Mouse (Mus musculus) embryonic facial prominence, embryonic 15.5 days (tissue): ENCODE measurements at regions not wholly inside any gene's neighbourhood (a gene's known extent, or its start where the extent isn't known, plus 50 kb on each side); places are given as distances from the start of the nearest gene placed in this dataset.

Source experiments
- ATAC-seq: fragments of 200-750 bp; cut with Nextera tagmentation; 2 replicates; pipeline ENCODE4 v1.8.0; 2017; ENCODE audit warnings: low read depth, moderate TSS enrichment; ENCODE audit not compliant: insufficient number of reproducible peaks, low FRiP score, low TSS enrichment
- H3K27ac ChIP-seq: fragments of 300-500 bp; sonication (generic); replicated peaks from 2 replicates; pipeline ENCODE4 v1.5.1; 2015; ENCODE audit warnings: mild to moderate bottlenecking, inconsistent platforms
- H3K27me3 ChIP-seq: fragments of 300-500 bp; sonication (generic); 2 replicates; pipeline ENCODE4 v1.6.1; 2015; ENCODE audit warnings: inconsistent platforms
- H3K36me3 ChIP-seq: fragments of 300-500 bp; sonication (generic); 2 replicates; pipeline ENCODE4 v1.6.1; 2015; ENCODE audit warnings: mild to moderate bottlenecking, inconsistent platforms
- H3K4me1 ChIP-seq: fragments of 300-500 bp; sonication (generic); 2 replicates; pipeline ENCODE4 v1.6.1; 2015; ENCODE audit warnings: inconsistent platforms
- H3K4me2 ChIP-seq: fragments of 300-500 bp; sonication (generic); replicated peaks from 2 replicates; pipeline ENCODE4 v1.6.1; 2015; ENCODE audit warnings: mild to moderate bottlenecking, inconsistent platforms
- H3K4me3 ChIP-seq: fragments of 300-500 bp; sonication (generic); replicated peaks from 2 replicates; pipeline ENCODE4 v1.5.1; 2015; ENCODE audit warnings: mild to moderate bottlenecking, inconsistent platforms
- H3K9ac ChIP-seq: fragments of 300-500 bp; sonication (generic); 2 replicates; pipeline ENCODE4 v1.6.1; 2015; ENCODE audit warnings: inconsistent platforms
- H3K9me3 ChIP-seq: fragments of 300-500 bp; sonication (generic); replicated peaks from 2 replicates; pipeline ENCODE4 v1.6.1; 2016; ENCODE audit warnings: inconsistent platforms
- WGBS: fragments of 180-500 bp; shearing (Covaris S2); methylation state at CpG from one replicate; pipeline ENCODE4 v1.1.7; 2015; 5-methylcytosine and 5-hydroxymethylcytosine counted together

GRCm38 (mm10) chr13:99119941-99120340, 64.7 kb upstream of the Zfp366 start:
- WGBS, result 92% methylated on average over 3 of the region's 3 CpGs
- H3K9me3 ChIP-seq, result no peaks in the 10 kb centered on the region
- H3K27me3 ChIP-seq, result no peaks in the 10 kb centered on the region
- H3K36me3 ChIP-seq, result no peaks in the 10 kb centered on the region
- no peak overlapping the region for H3K27ac ChIP-seq
- peaks cover 7% of the 10 kb centered on the region; the same call in 1 of the 2 replicates for H3K4me1 ChIP-seq
- no peak for ATAC-seq
- no peak overlapping the region for H3K4me3 ChIP-seq
- H3K9ac ChIP-seq, result no peak overlapping the region
- H3K4me2 ChIP-seq, result no peak overlapping the region

GRCm38 (mm10) chr13:99118901-99119300, 65.7 kb upstream of the Zfp366 start:
- 68% methylated on average over 7 of the region's 7 CpGs for WGBS
- no peaks in the 10 kb centered on the region for H3K9me3 ChIP-seq
- no peak overlapping the region for H3K4me2 ChIP-seq
- no peak overlapping the region for H3K4me3 ChIP-seq
- no peaks in the 10 kb centered on the region for H3K36me3 ChIP-seq
- H3K9ac ChIP-seq, result no peak overlapping the region
- peaks cover 3% of the 10 kb centered on the region; the same call in 1 of the 2 replicates for H3K4me1 ChIP-seq
- H3K27ac ChIP-seq, result no peak overlapping the region
- ATAC-seq, result no peak
- no peaks in the 10 kb centered on the region for H3K27me3 ChIP-seq

GRCm38 (mm10) chr13:99115541-99115940, 69.1 kb upstream of the Zfp366 start:
- no peak for ATAC-seq
- Histone ChIP-seq H3K9ac (no peak overlapping the region), H3K9me3 (no peaks in the 10 kb centered on the region), H3K36me3 (no peaks in the 10 kb centered on the region), H3K4me2 (no peak overlapping the region), H3K27me3 (no peaks in the 10 kb centered on the region), H3K4me3 (no peak overlapping the region), H3K4me1 (no peaks in the 10 kb centered on the region), H3K27ac (no peak overlapping the region)
- 93% methylated on average over 7 of the region's 7 CpGs for WGBS

DNA sequence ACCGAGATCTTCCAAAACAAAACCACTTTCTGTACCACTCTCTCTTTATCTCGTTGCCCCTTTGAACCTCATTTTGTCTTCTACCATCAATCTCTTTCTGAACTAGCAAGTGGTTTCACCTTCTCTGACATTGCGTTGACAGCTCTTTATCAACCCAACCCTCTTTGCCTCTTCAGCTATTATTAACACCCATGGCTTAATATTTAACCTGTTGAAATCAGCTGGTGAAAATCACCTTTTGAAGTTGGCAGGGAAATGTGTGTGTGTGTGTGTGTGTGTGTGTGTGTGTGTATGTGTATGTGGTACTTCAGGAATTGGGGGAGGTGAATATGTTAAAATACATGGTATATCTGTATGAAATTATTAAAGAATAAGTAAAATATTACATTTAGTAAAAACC, 70.1 kb upstream of the Zfp366 start:
- Histone ChIP-seq H3K36me3 (no peaks in the 10 kb centered on the region), H3K27ac (no peak overlapping the region), H3K4me2 (no peak overlapping the region), H3K4me1 (no peaks in the 10 kb centered on the region), H3K9ac (no peak overlapping the region), H3K9me3 (no peaks in the 10 kb centered on the region), H3K27me3 (no peaks in the 10 kb centered on the region), H3K4me3 (no peak overlapping the region)
- WGBS, result 84% methylated on average over 3 of the region's 3 CpGs
- no peak for ATAC-seq

DNA sequence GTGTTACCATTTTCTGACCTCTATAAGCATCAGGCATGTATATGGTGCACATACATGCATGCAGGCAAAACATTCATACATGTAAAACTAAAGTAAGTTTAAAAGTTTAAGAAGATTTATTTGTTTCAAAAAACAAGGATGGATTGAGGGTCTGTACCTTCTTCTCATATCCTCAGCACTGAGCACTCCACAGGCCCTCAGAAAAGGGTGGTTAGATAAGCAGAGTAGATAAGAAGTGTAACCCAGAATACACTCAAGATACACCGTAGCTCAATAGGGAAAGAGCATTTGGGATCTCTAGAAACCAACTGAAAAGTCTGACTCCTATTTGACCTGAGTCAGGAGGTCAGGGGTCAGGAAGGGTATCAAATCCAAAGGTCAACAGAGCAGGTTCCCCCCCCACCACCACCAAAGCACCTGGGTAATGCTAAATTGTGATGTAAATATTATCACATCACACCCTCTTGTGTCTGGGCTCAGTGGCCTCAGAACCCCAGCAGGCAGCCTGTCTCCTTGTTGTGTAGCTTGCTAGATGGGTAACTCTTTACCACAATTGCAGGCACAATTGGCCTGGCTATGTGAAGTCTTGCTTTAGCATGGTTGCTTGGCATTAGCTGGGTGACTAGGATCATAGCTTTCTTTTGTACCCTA, 72.8 kb upstream of the Zfp366 start:
- ATAC-seq, result no peak
- Histone ChIP-seq H3K4me2 (no peak overlapping the region), H3K27me3 (no peaks in the 10 kb centered on the region), H3K9me3 (no peaks in the 10 kb centered on the region), H3K9ac (no peak overlapping the region), H3K4me1 (no peaks in the 10 kb centered on the region), H3K27ac (no peak overlapping the region), H3K4me3 (no peak overlapping the region), H3K36me3 (no peaks in the 10 kb centered on the region)
- 71% methylated on average over 1 of the region's 1 CpGs for WGBS

DNA sequence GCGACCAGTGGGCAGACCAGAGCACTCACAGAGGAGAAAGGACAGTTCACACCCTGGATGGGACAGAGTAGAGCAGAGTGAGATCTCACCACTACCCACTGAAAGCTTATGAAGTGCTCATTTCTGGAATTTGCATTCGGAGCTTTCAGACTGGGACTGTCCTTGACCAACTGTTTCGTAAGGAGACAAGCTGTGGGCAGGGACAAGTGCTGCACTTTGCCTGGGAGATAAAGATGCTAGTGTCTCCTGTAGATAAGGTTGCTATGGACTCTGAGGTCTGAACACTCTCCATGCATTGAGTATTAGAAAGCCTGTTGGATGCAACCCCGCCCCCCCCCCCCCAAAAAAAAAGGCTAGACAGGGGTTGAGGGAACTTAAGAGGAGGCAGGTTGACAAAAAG, 76.6 kb upstream of the Zfp366 start:
- no peak for ATAC-seq
- no peak overlapping the region for H3K27ac ChIP-seq
- H3K36me3 ChIP-seq, result no peaks in the 10 kb centered on the region
- H3K4me3 ChIP-seq, result no peak overlapping the region
- no peaks in the 10 kb centered on the region for H3K27me3 ChIP-seq
- no peaks in the 10 kb centered on the region for H3K4me1 ChIP-seq
- H3K4me2 ChIP-seq, result no peak overlapping the region
- no peak overlapping the region for H3K9ac ChIP-seq
- 82% methylated on average over 4 of the region's 4 CpGs for WGBS
- H3K9me3 ChIP-seq, result no peaks in the 10 kb centered on the region

DNA sequence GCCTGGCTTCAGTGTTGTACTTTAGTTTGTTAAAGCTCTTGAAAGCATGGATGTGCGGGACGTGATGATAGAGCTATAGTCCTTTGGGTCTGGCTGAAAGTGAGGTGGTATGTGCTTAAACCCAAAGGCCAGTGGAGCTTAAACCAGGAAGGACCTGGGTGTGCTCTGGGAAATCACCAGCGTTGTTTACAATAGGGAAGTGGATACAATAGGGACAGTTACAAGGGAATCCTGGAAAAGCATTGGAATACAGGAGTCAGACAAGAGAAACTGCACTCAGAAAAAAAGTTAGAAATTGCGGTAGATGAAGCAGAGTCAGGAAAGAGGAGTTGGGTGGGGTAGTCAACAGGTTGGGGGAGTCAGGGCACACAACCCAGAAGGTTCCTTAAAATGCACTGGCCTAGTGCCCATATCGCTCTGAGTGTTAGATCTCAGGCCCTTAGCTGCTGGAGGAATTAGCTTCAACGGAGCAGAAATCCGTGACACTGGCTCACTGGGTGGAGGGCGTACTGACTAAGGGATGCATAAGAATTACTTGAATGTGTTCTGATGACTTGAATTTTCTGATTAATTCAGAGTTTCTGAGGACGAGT, 82.4 kb upstream of the Zfp366 start:
- 89% methylated on average over 9 of the region's 9 CpGs for WGBS
- no peaks in the 10 kb centered on the region for H3K9me3 ChIP-seq

GRCm38 (mm10) chr13:99100430-99101409, 83.9 kb upstream of the Zfp366 start:
- H3K9me3 ChIP-seq, result no peaks in the 10 kb centered on the region
- peak; percentile 36; the same call in 1 of the 2 replicates for ATAC-seq
- 46% methylated on average over 25 of the region's 25 CpGs for WGBS
- H3K27ac ChIP-seq, result no peak overlapping the region
- no peaks in the 10 kb centered on the region; the same call in 1 of the 2 replicates for H3K4me1 ChIP-seq
- no peaks in the 10 kb centered on the region for H3K36me3 ChIP-seq
- peak overlapping the region; percentile 11; the same call in 1 of the 2 replicates for H3K4me2 ChIP-seq
- no peak overlapping the region for H3K9ac ChIP-seq
- no peaks in the 10 kb centered on the region for H3K27me3 ChIP-seq
- H3K4me3 ChIP-seq, result no peak overlapping the region

More for the DNA sequence above, 82.4 kb upstream of the Zfp366 start:
- Histone ChIP-seq H3K27ac (no peak overlapping the region), H3K4me2 (no peak overlapping the region), H3K27me3 (no peaks in the 10 kb centered on the region), H3K4me1 (no peaks in the 10 kb centered on the region; the same call in 1 of the 2 replicates), H3K4me3 (no peak overlapping the region), H3K36me3 (no peaks in the 10 kb centered on the region), H3K9ac (no peak overlapping the region)
- no peak for ATAC-seq

DNA sequence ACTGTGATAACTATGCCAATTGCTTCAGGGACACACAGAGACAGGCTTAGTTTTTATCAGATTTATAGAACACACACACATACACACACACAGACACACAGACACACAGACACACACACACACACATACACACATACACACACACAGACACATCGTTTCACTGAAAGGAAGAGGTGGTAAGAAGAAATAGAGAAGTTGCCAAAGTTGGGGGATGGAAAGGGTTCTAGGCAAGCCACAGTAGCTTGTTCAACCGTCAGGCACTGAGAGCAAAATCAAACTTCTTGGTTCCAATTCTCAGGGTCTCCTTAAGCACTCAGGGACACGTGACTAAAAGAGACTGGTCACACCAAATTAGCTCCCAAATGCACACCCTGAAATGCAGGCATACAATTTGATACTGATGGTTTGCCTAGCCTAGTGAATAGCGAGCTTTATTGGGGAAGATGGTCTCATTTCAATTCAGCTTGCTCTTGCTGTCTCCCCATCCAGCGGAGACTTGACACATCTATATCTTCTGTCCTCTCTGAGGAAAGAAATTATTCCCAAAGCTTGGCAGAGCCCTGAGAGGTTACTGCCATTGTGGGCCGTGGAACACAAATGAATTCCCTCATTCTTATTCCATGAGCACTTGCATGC, 84.7 kb upstream of the Zfp366 start:
- no peak for ATAC-seq

DNA sequence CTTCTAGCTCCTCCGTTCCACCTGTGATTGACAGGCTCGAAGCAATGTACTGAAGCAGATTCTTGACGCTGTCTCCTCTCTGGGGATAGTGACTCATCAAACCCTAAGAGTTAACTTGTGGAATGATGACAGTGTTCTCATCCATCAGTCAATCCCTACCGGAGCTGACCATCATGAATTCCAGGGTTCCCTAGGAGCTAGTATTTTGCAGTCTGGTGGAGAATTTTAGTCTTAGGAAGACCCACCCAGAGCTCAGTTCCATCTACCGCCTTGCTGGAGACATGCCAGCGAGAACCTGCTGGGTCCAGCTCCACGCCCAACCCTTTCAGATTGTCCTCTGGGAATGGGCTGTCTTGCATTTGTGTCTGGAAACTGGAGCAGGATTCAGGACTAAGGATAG, 85.4 kb upstream of the Zfp366 start:
- Histone ChIP-seq H3K27ac (no peak overlapping the region), H3K4me1 (no peaks in the 10 kb centered on the region; the same call in 1 of the 2 replicates), H3K9me3 (no peaks in the 10 kb centered on the region), H3K9ac (no peak overlapping the region), H3K4me2 (no peak overlapping the region), H3K27me3 (no peaks in the 10 kb centered on the region), H3K4me3 (no peak overlapping the region), H3K36me3 (no peaks in the 10 kb centered on the region)
- ATAC-seq, result no peak
- WGBS, result 77% methylated on average over 7 of the region's 7 CpGs

More for the DNA sequence above, 84.7 kb upstream of the Zfp366 start:
- H3K4me3 ChIP-seq, result no peak overlapping the region
- no peaks in the 10 kb centered on the region for H3K36me3 ChIP-seq
- H3K4me2 ChIP-seq, result peak overlapping the region; percentile 11; the same call in 1 of the 2 replicates
- no peaks in the 10 kb centered on the region; the same call in 1 of the 2 replicates for H3K4me1 ChIP-seq
- no peak overlapping the region for H3K27ac ChIP-seq
- no peak overlapping the region for H3K9ac ChIP-seq
- no peaks in the 10 kb centered on the region for H3K9me3 ChIP-seq
- 61% methylated on average over 6 of the region's 6 CpGs for WGBS
- no peaks in the 10 kb centered on the region for H3K27me3 ChIP-seq
